Mouse (Mus musculus) midbrain, embryonic 15.5 days (tissue): ENCODE results near the gene Npr1. TPM values are rescaled to one million over a fixed set of nuclear protein-coding genes. Genes with fewer than 3 reads are reported as not detected.

Experiments used
- ATAC-seq: fragments of 200-750 bp; cut with Nextera tagmentation; replicated peaks from 2 replicates; pipeline ENCODE4 v1.8.0; 2017; ENCODE audit warnings: moderate TSS enrichment
- H3K27ac ChIP-seq: fragments of 300-500 bp; sonication (generic); 2 replicates; pipeline ENCODE4 v1.5.1; 2015; ENCODE audit warnings: mild to moderate bottlenecking, inconsistent platforms
- H3K27me3 ChIP-seq: fragments of 300-500 bp; sonication (generic); replicated peaks from 2 replicates; pipeline ENCODE4 v1.6.1; 2015; ENCODE audit warnings: inconsistent platforms
- H3K36me3 ChIP-seq: fragments of 300-500 bp; sonication (generic); replicated peaks from 2 replicates; pipeline ENCODE4 v1.6.1; 2015; ENCODE audit warnings: inconsistent platforms
- H3K4me1 ChIP-seq: fragments of 300-500 bp; sonication (generic); 2 replicates; pipeline ENCODE4 v1.6.1; 2015; ENCODE audit warnings: inconsistent platforms
- H3K4me2 ChIP-seq: fragments of 300-500 bp; sonication (generic); 2 replicates; pipeline ENCODE4 v1.6.1; 2015; ENCODE audit warnings: inconsistent platforms, mild to moderate bottlenecking, moderate library complexity
- H3K4me3 ChIP-seq: fragments of 300-500 bp; sonication (generic); 2 replicates; pipeline ENCODE4 v1.5.1; 2015; ENCODE audit warnings: mild to moderate bottlenecking, inconsistent platforms
- H3K9ac ChIP-seq: fragments of 300-500 bp; sonication (generic); 2 replicates; pipeline ENCODE4 v1.6.1; 2015; ENCODE audit warnings: mild to moderate bottlenecking, inconsistent platforms
- H3K9me3 ChIP-seq: fragments of 300-500 bp; sonication (generic); 2 replicates; pipeline ENCODE4 v1.6.1; 2016; ENCODE audit warnings: inconsistent platforms
- WGBS: fragments of 180-500 bp; shearing (Covaris S2); methylation state at CpG from one replicate; pipeline ENCODE4 v1.1.7; 2015; ENCODE audit warnings: mixed read lengths; 5-methylcytosine and 5-hydroxymethylcytosine counted together
- polyA plus RNA-seq: library from polyadenylated mRNA; unstranded; fragments of >200 nt; fragmentation: Nextera tagmentation; extraction: Ambion mirVana; gene quantifications from 2 replicates; pipeline ENCODE4 v1.2.1, GENCODE M21; 2015

The Npr1 gene
- polyA plus RNA-seq, 1 experiment from 2014 or later: 2.7 TPM

DNA sequence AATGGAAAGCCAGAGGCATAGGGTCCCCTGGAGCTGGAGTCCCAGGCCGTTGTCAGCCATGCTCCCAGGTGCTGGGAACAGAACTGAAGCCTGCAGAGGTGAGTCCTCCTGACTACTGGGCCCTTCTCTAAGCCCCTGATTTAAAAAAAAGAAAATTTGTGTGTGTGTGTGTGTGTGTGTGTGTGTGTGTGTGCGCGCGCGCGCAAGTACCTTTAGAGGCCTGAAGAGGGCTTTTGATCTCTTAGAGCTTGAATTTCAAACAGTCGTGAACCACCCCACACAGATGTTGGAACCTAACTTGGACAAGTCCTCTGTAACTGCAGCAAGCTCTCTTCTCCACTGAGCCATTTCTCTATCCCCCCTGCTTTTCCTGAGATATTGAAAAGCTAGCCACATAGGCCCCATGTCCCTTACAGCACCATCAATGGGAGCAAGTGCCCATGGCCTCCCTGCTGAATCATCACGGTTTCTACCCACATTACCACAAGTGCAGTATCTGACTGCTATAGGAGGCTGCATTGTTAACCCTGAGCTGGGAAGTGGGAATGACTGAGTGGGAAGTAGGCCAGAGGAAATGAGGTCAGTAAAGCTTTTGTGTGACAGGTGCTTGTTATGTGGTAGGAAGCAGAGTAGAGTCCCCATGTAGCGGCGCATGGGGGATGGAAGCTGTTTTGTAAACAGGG, 2.1 kb upstream of the Npr1 start:
- Histone ChIP-seq H3K36me3 (no peaks in the 10 kb centered on the region), H3K4me3 (no peak overlapping the region), H3K27ac (no peak overlapping the region), H3K4me1 (peaks cover 15% of the 10 kb centered on the region), H3K9ac (no peak overlapping the region), H3K27me3 (peaks cover 36% of the 10 kb centered on the region), H3K4me2 (no peak overlapping the region), H3K9me3 (no peaks in the 10 kb centered on the region)
- 93% methylated on average over 10 of the region's 10 CpGs for WGBS
- no peak for ATAC-seq

DNA sequence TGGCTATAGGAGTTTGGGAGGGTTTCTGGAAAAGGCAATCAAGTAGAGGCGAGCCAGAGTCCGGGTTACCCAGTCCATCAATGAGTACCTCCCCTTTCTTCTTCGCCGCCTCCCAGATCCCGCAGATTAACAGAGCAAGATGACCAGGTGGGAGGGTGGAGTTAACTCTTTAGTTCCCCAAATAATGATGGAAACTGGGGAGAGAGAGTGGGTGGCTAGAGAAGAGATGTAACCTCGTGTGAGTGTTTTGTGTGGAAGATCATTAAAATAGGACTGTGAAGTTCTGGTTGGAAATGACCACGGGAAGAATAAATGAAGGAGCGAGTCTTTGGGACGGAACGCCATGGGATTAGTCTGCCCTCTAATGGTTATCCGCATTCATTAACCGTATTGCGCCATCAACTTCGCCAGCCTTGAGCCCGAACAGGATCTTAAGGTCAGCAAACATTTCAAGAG, 673 bp upstream of the Npr1 start:
- Histone ChIP-seq H3K36me3 (no peaks in the 10 kb centered on the region), H3K4me1 (peaks cover 15% of the 10 kb centered on the region), H3K27me3 (peaks cover 41% of the 10 kb centered on the region), H3K9ac (peak overlapping the region; percentile 33), H3K4me2 (peak overlapping the region; percentile 96), H3K9me3 (no peaks in the 10 kb centered on the region), H3K27ac (no peak overlapping the region), H3K4me3 (peak overlapping the region; percentile 51)
- WGBS: under 1% methylated on average over 15 of the region's 15 CpGs
- ATAC-seq: peak; percentile 50

DNA sequence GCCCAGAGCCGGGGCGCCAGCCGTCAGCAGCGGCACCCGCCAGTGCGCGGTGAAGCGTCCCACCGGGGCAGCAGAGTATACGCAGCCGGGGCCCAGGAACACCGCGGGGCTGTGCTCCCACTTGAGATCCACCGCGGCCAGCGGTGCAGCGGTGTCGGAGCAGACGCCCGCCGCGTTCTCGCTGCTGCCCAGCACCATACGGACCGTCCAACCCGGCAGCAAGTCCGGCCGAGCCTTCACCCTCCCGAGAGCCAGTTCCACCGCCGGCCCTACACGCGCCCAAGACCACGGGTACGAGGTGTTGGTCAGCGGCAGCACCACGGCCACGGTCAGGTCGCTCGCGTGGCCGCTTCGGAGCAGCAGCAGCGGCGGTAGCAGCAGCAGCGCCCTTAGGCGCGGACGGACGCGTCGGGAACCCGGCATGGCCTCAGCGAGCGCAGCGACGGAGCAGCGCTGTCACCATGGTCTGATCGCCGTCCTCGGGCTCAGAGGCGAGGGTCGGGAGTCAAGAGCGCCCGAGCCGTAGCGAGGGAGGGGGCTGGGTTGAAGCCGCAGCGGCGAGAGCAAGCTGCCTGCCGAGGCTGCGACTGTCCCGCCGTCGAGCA, 483 bp downstream of the Npr1 start:
- Histone ChIP-seq H3K9ac (peak overlapping the region; percentile 33), H3K27ac (no peak overlapping the region), H3K4me1 (peaks cover 15% of the 10 kb centered on the region), H3K27me3 (peaks cover 41% of the 10 kb centered on the region), H3K4me2 (peak overlapping the region; percentile 96), H3K4me3 (peak overlapping the region; percentile 51), H3K36me3 (no peaks in the 10 kb centered on the region), H3K9me3 (no peaks in the 10 kb centered on the region)
- peak; percentile 44 for ATAC-seq
- under 1% methylated on average over 75 of the region's 75 CpGs for WGBS

DNA sequence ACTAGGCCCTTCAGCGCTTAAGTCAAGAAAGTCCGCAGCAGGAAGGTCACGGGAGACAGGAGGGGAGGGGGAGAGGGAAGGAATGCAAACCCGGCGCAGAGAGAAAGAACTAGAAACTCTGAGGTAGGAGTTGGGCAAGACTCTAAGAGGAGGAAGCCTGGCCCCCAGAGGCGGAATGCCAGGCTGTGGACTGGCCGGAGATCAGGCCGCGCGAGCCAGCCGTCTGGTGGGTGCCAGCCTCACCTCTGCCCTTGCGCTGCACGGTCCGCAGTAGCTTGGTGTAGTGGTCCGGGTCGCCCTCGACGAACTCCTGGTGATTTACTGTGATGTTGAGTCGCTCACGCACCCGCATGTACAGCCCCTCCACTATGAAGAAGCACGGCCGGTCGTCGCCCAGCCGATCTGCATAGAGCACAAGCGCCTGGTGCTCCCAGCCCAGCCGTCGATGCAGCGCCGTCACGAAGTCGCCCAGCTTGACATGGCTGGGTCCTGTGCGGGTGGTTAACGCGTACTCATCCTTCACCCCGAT, 1.1 kb downstream of the Npr1 start:
- peaks cover 15% of the 10 kb centered on the region for H3K4me1 ChIP-seq
- no peaks in the 10 kb centered on the region for H3K9me3 ChIP-seq
- 12% methylated on average over 37 of the region's 37 CpGs for WGBS
- peak; percentile 49 for ATAC-seq
- H3K9ac ChIP-seq: peak overlapping the region; percentile 33; the same call in 1 of the 2 replicates
- H3K4me2 ChIP-seq: peak overlapping the region; percentile 96
- H3K4me3 ChIP-seq: peak overlapping the region; percentile 51
- no peak overlapping the region for H3K27ac ChIP-seq
- peaks cover 41% of the 10 kb centered on the region for H3K27me3 ChIP-seq
- no peaks in the 10 kb centered on the region for H3K36me3 ChIP-seq

DNA sequence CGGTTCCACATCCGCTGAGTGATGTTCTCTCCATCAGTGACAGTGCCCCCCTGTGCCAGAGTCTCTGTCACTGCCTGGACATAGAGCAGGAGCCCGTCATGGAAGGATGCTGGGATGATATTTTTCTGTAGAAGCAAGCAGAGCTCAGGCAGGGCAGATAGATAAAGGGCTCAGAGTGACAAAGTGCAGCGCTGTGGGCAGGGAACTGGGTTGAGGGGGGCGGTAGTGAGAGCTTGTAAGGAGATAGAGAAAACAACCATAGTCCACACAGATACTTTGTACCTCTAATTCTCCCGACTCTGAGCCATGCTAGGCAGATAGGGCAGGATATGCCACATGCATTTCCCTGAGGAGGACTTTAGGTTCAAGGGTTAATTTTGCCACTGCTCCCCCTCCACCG, 3.1 kb downstream of the Npr1 start:
- H3K9me3 ChIP-seq: no peaks in the 10 kb centered on the region
- ATAC-seq: no peak
- no peak overlapping the region for H3K4me2 ChIP-seq
- H3K4me3 ChIP-seq: no peak overlapping the region
- H3K27ac ChIP-seq: no peak overlapping the region
- H3K27me3 ChIP-seq: peaks cover 41% of the 10 kb centered on the region
- H3K36me3 ChIP-seq: no peaks in the 10 kb centered on the region
- no peak overlapping the region for H3K9ac ChIP-seq
- H3K4me1 ChIP-seq: peaks cover 15% of the 10 kb centered on the region
- 24% methylated on average over 7 of the region's 7 CpGs for WGBS

DNA sequence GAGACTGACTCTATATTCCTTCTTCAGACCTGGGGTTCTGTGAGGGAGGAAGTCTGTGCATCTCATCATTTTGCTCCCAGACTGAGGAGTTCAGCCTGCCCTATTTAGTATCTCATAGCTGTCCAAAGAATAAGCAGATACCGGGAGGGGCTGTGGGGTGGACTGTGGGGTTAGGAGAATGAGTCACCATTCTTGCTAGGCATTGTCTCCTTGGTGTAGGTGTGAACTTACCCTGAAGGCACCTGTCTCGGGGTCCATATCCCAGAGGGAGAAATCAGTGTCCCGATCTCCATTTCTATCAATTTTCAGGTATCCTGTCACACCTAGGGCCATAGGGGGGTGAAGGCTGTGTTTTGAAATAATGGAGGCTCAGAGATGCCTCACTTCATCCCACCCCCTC, 3.7 kb downstream of the Npr1 start:
- H3K9ac ChIP-seq: no peak overlapping the region
- no peak overlapping the region for H3K27ac ChIP-seq
- no peak overlapping the region for H3K4me2 ChIP-seq
- 96% methylated on average over 3 of the region's 3 CpGs for WGBS
- H3K27me3 ChIP-seq: peaks cover 41% of the 10 kb centered on the region
- no peak for ATAC-seq
- peaks cover 15% of the 10 kb centered on the region for H3K4me1 ChIP-seq
- no peaks in the 10 kb centered on the region for H3K36me3 ChIP-seq
- no peaks in the 10 kb centered on the region for H3K9me3 ChIP-seq
- no peak overlapping the region for H3K4me3 ChIP-seq

DNA sequence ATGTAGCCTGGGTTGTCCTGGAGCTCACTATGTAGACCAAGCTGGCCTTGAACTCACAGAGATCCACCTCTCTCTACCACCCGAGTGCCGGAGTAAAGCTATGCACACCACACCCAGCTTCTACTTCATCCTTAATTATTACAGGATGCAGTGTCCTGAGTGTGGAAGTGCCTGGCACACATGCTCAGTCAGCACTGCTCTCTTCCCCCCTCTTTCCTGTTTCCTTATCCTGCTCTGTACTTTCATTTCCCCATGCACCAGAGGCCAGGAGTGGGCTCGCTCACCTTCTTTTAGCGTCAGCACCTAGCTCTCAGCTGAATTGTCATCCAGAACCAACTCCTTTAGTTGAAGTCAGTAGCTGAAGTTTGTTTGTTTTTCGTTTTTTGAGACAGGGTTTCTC, 5.4 kb downstream of the Npr1 start:
- ATAC-seq: no peak
- Histone ChIP-seq H3K4me3 (no peak overlapping the region), H3K9me3 (no peaks in the 10 kb centered on the region), H3K9ac (no peak overlapping the region), H3K36me3 (no peaks in the 10 kb centered on the region), H3K4me2 (no peak overlapping the region), H3K27ac (no peak overlapping the region), H3K4me1 (peaks cover 5% of the 10 kb centered on the region), H3K27me3 (peaks cover 30% of the 10 kb centered on the region)
- 75% methylated on average over 5 of the region's 5 CpGs for WGBS

DNA sequence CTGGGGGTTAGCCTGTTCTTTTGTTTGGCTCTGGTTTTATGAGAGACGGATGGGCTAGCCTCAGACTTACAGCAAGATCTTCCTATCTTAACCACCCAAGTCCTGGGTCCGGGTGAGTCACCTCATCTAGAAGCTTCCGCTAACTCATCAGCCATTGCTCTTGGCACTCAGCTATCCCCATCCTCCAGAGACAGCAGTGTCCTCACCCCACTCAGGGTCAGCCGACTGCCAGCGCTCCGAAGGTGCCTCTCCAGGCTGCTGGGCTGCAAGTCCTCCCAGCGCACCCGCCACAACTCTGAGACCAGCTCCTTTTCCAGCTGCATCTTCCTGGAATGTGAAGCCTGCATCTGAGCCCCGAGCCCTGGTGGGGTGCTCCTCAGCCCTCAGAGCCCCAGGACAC, 5.9 kb downstream of the Npr1 start:
- no peak overlapping the region for H3K4me3 ChIP-seq
- no peak overlapping the region for H3K9ac ChIP-seq
- ATAC-seq: no peak
- H3K27me3 ChIP-seq: peaks cover 24% of the 10 kb centered on the region
- H3K4me2 ChIP-seq: no peak overlapping the region
- no peak overlapping the region for H3K27ac ChIP-seq
- H3K36me3 ChIP-seq: no peaks in the 10 kb centered on the region
- H3K4me1 ChIP-seq: no peaks in the 10 kb centered on the region
- no peaks in the 10 kb centered on the region for H3K9me3 ChIP-seq
- 81% methylated on average over 9 of the region's 9 CpGs for WGBS

DNA sequence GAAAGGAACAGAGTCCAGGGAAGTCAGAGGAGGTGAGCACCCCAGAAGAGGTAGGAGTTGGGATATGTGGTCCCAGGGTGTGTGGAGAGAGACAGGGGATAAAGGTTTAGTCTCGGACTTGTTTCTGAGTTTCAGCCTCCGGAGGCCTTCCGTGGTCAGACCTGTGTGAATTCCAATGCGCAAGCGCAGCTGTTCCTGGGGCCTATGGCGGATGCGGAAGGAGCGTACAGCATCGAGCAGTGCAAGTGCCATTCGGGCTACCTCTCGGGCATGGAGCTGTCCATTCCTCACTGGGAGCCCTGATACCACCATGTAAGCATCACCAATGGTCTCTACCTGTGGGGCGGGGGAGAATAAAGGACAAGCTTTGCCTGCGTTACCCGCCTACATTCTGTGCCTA, 10.7 kb downstream of the Npr1 start:
- Histone ChIP-seq H3K9ac (no peak overlapping the region), H3K9me3 (no peaks in the 10 kb centered on the region), H3K36me3 (no peaks in the 10 kb centered on the region), H3K27me3 (no peaks in the 10 kb centered on the region), H3K4me2 (no peak overlapping the region), H3K4me1 (no peaks in the 10 kb centered on the region), H3K4me3 (no peak overlapping the region), H3K27ac (no peak overlapping the region)
- WGBS: 85% methylated on average over 14 of the region's 14 CpGs
- no peak for ATAC-seq

DNA sequence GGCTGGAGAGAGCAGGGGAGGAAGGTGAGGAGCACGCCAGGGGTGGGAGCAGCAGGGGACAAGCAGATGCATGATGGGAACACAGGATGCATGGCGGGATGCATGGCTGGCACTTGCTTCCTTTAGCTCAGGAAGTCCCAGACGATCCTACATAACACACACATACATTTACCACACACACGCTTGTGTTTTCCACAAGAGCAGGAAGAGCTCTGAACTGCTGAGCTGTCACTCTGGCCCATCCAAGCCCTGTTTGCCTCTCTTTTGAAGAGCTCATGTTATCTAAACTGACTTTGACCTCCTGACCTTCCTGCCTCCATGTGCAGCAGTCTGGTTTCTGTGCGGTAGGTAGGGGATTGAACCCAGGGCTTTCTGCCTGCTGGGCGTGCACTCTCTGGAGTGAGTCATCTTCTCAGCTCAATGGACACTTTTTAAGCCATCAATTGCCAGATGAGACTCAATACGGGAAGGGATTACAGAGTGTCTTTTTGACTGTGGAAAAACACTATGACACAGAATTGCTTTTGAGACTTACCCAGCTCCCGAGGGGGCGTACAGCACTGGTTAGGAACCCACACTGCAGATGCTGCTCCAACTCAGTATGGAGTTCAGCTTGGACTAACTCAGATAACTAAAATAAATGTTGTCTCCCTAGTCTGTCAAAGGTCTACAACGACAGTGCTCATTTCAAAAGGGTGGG, 14.1 kb downstream of the Npr1 start:
- no peak overlapping the region for H3K4me3 ChIP-seq
- peaks cover 5% of the 10 kb centered on the region for H3K4me1 ChIP-seq
- ATAC-seq: no peak
- H3K27ac ChIP-seq: no peak overlapping the region
- H3K27me3 ChIP-seq: no peaks in the 10 kb centered on the region
- no peaks in the 10 kb centered on the region for H3K36me3 ChIP-seq
- no peak overlapping the region for H3K4me2 ChIP-seq
- no peak overlapping the region for H3K9ac ChIP-seq
- 46% methylated on average over 10 of the region's 10 CpGs for WGBS
- H3K9me3 ChIP-seq: no peaks in the 10 kb centered on the region

DNA sequence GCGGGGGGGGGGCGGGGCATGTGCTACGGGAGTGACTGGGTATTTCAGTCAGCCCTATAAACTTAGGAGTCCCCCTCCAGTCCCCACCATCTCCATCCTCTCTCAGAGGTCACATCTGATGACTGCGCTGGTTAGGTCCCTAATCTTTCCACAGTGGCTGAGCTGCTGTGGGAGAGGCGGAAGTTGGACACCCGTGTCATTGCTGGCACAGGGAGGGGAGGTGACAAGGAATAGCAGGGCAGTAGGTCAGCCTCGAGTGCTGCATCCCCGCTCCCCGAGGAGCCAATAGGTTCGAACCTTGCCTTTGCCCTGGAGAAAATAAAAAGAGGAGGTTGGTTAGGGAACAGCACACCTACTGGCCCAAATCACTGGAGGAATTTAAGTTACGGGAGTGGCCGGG, 14.8 kb downstream of the Npr1 start:
- peaks cover 11% of the 10 kb centered on the region for H3K4me1 ChIP-seq
- ATAC-seq: no peak
- H3K27ac ChIP-seq: no peak overlapping the region
- no peak overlapping the region for H3K4me3 ChIP-seq
- H3K27me3 ChIP-seq: no peaks in the 10 kb centered on the region
- H3K36me3 ChIP-seq: no peaks in the 10 kb centered on the region
- H3K9ac ChIP-seq: no peak overlapping the region
- 35% methylated on average over 12 of the region's 12 CpGs for WGBS
- no peaks in the 10 kb centered on the region for H3K9me3 ChIP-seq
- H3K4me2 ChIP-seq: no peak overlapping the region

DNA sequence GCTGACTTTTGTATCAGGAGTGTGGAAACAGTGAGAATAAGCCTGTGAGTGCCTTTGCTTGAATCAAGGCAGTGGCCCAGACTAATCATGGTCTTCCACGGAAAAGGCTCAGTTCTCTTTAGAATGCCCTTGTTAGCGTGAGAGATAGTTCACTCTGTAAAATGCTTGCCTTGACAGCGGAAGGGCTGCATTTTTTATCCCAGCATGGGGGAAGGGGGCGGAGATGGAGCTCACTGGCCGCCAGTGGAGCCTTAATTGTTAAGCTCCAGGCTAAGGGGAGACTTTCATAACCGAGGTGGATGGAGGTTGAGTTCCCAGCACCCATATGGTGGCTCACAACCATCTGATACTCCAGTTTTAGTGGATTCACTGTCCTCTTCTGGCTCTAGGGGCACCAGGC, 17.0 kb downstream of the Npr1 start:
- Histone ChIP-seq H3K9ac (no peak overlapping the region), H3K4me3 (no peak overlapping the region), H3K36me3 (no peaks in the 10 kb centered on the region), H3K4me2 (no peak overlapping the region), H3K27ac (no peak overlapping the region), H3K27me3 (no peaks in the 10 kb centered on the region), H3K9me3 (no peaks in the 10 kb centered on the region), H3K4me1 (peaks cover 16% of the 10 kb centered on the region)
- no peak for ATAC-seq
- 31% methylated on average over 6 of the region's 6 CpGs for WGBS
